Mouse (Mus musculus) limb, embryonic 14.5 days (tissue): ENCODE data around the gene Gng12. TPM values are rescaled to one million over a fixed set of nuclear protein-coding genes. Genes with fewer than 3 reads are reported as not detected.

Experiments
- ATAC-seq: fragments of 200-750 bp; cut with Nextera tagmentation; 2 replicates; pipeline ENCODE4 v1.8.0; 2017; ENCODE audit warnings: low read depth, moderate number of reproducible peaks, moderate TSS enrichment; ENCODE audit not compliant: low FRiP score
- DNase-seq: peaks from one replicate; pipeline ENCODE4 v3.0.0-alpha.2; 2015; ENCODE audit warnings: low spot score
- H3K27ac ChIP-seq: fragments of 300-500 bp; sonication (generic); replicated peaks from 2 replicates; pipeline ENCODE4 v1.5.1; 2014; ENCODE audit warnings: low read depth, mild to moderate bottlenecking, low read length, moderate library complexity, mixed read lengths
- H3K27me3 ChIP-seq: fragments of 300-500 bp; sonication (generic); 2 replicates; pipeline ENCODE4 v1.6.1; 2014; ENCODE audit warnings: low read length, mixed read lengths; ENCODE audit not compliant: control insufficient read depth, insufficient read depth
- H3K36me3 ChIP-seq: fragments of 300-500 bp; sonication (generic); 2 replicates; pipeline ENCODE4 v1.6.1; 2014; ENCODE audit warnings: mild to moderate bottlenecking, low read length, moderate library complexity, mixed read lengths; ENCODE audit not compliant: control insufficient read depth, insufficient read depth
- H3K4me1 ChIP-seq: fragments of 300-500 bp; sonication (generic); 2 replicates; pipeline ENCODE4 v1.6.1; 2014; ENCODE audit warnings: antibody characterized with exemption, low read length, mixed read lengths; ENCODE audit not compliant: control insufficient read depth, insufficient read depth
- H3K4me2 ChIP-seq: fragments of 300-500 bp; sonication (generic); replicated peaks from 2 replicates; pipeline ENCODE4 v1.6.1; 2014; ENCODE audit warnings: low read depth, mild to moderate bottlenecking, low read length, moderate library complexity; ENCODE audit not compliant: severe bottlenecking
- H3K4me3 ChIP-seq: fragments of 300-500 bp; sonication (generic); replicated peaks from 2 replicates; pipeline ENCODE4 v1.5.1; 2014; ENCODE audit warnings: low read length
- H3K9ac ChIP-seq: fragments of 300-500 bp; sonication (generic); 2 replicates; pipeline ENCODE4 v1.6.1; 2014; ENCODE audit warnings: mild to moderate bottlenecking, low read depth, low read length, moderate library complexity; ENCODE audit not compliant: severe bottlenecking
- H3K9me3 ChIP-seq: fragments of 300-500 bp; sonication (generic); 2 replicates; pipeline ENCODE4 v1.6.1; 2016; ENCODE audit warnings: low read length; ENCODE audit not compliant: control insufficient read depth
- POLR2A ChIP-seq: fragments of 200-500 bp; IDR thresholded peaks from 2 replicates; pipeline ENCODE4 v1.8.0; 2012; ENCODE audit warnings: inconsistent platforms, mild to moderate bottlenecking, moderate library complexity, borderline replicate concordance; ENCODE audit not compliant: insufficient read depth, insufficient read length; ENCODE audit errors: extremely low read depth
- WGBS: fragments of 180-500 bp; shearing (Covaris S2); extraction: QIAGEN DNeasy Blood & Tissue Kit; methylation state at CpG from one replicate; pipeline ENCODE4 v1.1.7; 2014; 5-methylcytosine and 5-hydroxymethylcytosine counted together
- polyA plus RNA-seq, 2 experiments: library from polyadenylated mRNA; depleted of rRNA in 1 of 2; stranded (reverse) in 1 of 2; unstranded in 1 of 2; fragments of >200 nt; fragmentation: Nextera tagmentation in 1 of 2; extraction: Ambion mirVana in 1 of 2; gene quantifications; 2 replicates each; pipeline versions ENCODE4 v1.2.1 to v1.2.3; 2012 to 2014

Gng12 gene
- polyA plus RNA-seq, 2 experiments = 39.3 to 107 TPM

- WGBS = 62% methylated on average over 6 of the region's 6 CpGs
- H3K9ac ChIP-seq = no peak overlapping the region
- H3K4me2 ChIP-seq = no peak overlapping the region
- no peaks in the 10 kb centered on the region for H3K27me3 ChIP-seq
- no peak for TF ChIP-seq POLR2A
- no peaks in the 10 kb centered on the region for H3K9me3 ChIP-seq
- no peak for DNase-seq
- H3K36me3 ChIP-seq = no peaks in the 10 kb centered on the region
- H3K27ac ChIP-seq = no peak overlapping the region
- no peak for ATAC-seq
- H3K4me3 ChIP-seq = no peak overlapping the region
- H3K4me1 ChIP-seq = peaks cover 3% of the 10 kb centered on the region; the same call in 1 of the 2 replicates
Measured at GRCm38 (mm10) chr6:66903720-66904119, 7.5 kb downstream of the Gng12 start.

- H3K9ac ChIP-seq = no peak overlapping the region
- no peaks in the 10 kb centered on the region for H3K9me3 ChIP-seq
- H3K4me1 ChIP-seq = peaks cover 14% of the 10 kb centered on the region
- H3K27ac ChIP-seq = no peak overlapping the region
- no peak overlapping the region for H3K4me2 ChIP-seq
- TF ChIP-seq POLR2A = no peak
- H3K4me3 ChIP-seq = no peak overlapping the region
- H3K36me3 ChIP-seq = no peaks in the 10 kb centered on the region
- WGBS = 83% methylated on average over 1 of the region's 1 CpGs
- ATAC-seq (no peak), DNase-seq (no peak)
- H3K27me3 ChIP-seq = no peaks in the 10 kb centered on the region
Measured at GRCm38 (mm10) chr6:66906244-66906643, 10.0 kb downstream of the Gng12 start.

GRCm38 (mm10) chr6:66908327-66908973 is 12.3 kb downstream of the Gng12 start:
- 72% methylated on average over 5 of the region's 5 CpGs for WGBS
- Histone ChIP-seq H3K4me2 (no peak overlapping the region), H3K36me3 (no peaks in the 10 kb centered on the region), H3K27me3 (no peaks in the 10 kb centered on the region), H3K4me1 (peaks cover 13% of the 10 kb centered on the region), H3K4me3 (no peak overlapping the region), H3K9ac (no peak overlapping the region), H3K9me3 (no peaks in the 10 kb centered on the region), H3K27ac (no peak overlapping the region)
- ATAC-seq = no peak
- no peak for TF ChIP-seq POLR2A
- no peak for DNase-seq

GRCm38 (mm10) chr6:66910493-66911435 is 14.6 kb downstream of the Gng12 start:
- peaks cover 13% of the 10 kb centered on the region for H3K4me1 ChIP-seq
- H3K9me3 ChIP-seq = no peaks in the 10 kb centered on the region
- H3K4me2 ChIP-seq = no peak overlapping the region
- 41% methylated on average over 11 of the region's 11 CpGs for WGBS
- ATAC-seq (peak; percentile 60; the same call in 1 of the 2 replicates), DNase-seq (no peak)
- H3K9ac ChIP-seq = no peak overlapping the region
- H3K36me3 ChIP-seq = no peaks in the 10 kb centered on the region
- H3K27me3 ChIP-seq = no peaks in the 10 kb centered on the region
- H3K27ac ChIP-seq = 0 out of 2 replicates have a peak overlapping the region, but pooled peaks have one; percentile 26
- no peak overlapping the region for H3K4me3 ChIP-seq
- no peak for TF ChIP-seq POLR2A

GRCm38 (mm10) chr6:66913355-66913754 is 17.2 kb downstream of the Gng12 start:
- H3K4me2 ChIP-seq = no peak overlapping the region
- no peak for ATAC-seq
- H3K4me1 ChIP-seq = peaks cover 13% of the 10 kb centered on the region
- no peak for TF ChIP-seq POLR2A
- H3K36me3 ChIP-seq = no peaks in the 10 kb centered on the region
- H3K27ac ChIP-seq = no peak overlapping the region
- no peak overlapping the region for H3K9ac ChIP-seq
- H3K27me3 ChIP-seq = no peaks in the 10 kb centered on the region
- 62% methylated on average over 1 of the region's 1 CpGs for WGBS
- DNase-seq = no peak
- no peak overlapping the region for H3K4me3 ChIP-seq
- no peaks in the 10 kb centered on the region for H3K9me3 ChIP-seq
